Mouse (Mus musculus): Measurements from ENCODE around the gene Syt3.

Gene Syt3

GRCm38 (mm10) chr7:44411144-44411543, 27.2 kb downstream of the Syt3 start:
- DNase-seq (ENCODE audit: low read depth, low spot score): no peak

GRCm38 (mm10) chr7:44413307-44413706, 29.4 kb downstream of the Syt3 start:
- no peak for DNase-seq (ENCODE audit: low read depth, low spot score)

- DNase-seq (ENCODE audit: low read depth, low spot score): no peak
These were observed 43.8 kb downstream of the Syt3 start for GRCm38 (mm10) chr7:44427666-44428065.

- no peak for DNase-seq (ENCODE audit: low read depth, low spot score)
These were observed 44.5 kb downstream of the Syt3 start for GRCm38 (mm10) chr7:44428171-44428950.

- DNase-seq (ENCODE audit: low read depth, low spot score): no peak
These were observed 45.1 kb downstream of the Syt3 start, which contains the start of gene Lrrc4b for GRCm38 (mm10) chr7:44428968-44429521. Lrrc4b (plus strand) TSS chr7:44429018.

- no peak for DNase-seq (ENCODE audit: low read depth, low spot score)
These were observed 45.9 kb downstream of the Syt3 start for GRCm38 (mm10) chr7:44429534-44430488.

GRCm38 (mm10) chr7:44432550-44432949, 48.6 kb downstream of the Syt3 start:
- no peak for DNase-seq (ENCODE audit: low read depth, low spot score)

GRCm38 (mm10) chr7:44433371-44433770, 49.5 kb downstream of the Syt3 start:
- DNase-seq (ENCODE audit: low read depth, low spot score): peak; percentile 60

GRCm38 (mm10) chr7:44434089-44434488, 50.2 kb downstream of the Syt3 start:
- DNase-seq (ENCODE audit: low read depth, low spot score): no peak

- no peak for DNase-seq (ENCODE audit: low read depth, low spot score)
These were observed 51.9 kb downstream of the Syt3 start for GRCm38 (mm10) chr7:44435796-44436195.

GRCm38 (mm10) chr7:44436267-44436666, 52.4 kb downstream of the Syt3 start:
- DNase-seq (ENCODE audit: low read depth, low spot score): no peak

GRCm38 (mm10) chr7:44437188-44437587, 53.3 kb downstream of the Syt3 start:
- DNase-seq (ENCODE audit: low read depth, low spot score): no peak

GRCm38 (mm10) chr7:44437933-44438332, 54.0 kb downstream of the Syt3 start:
- DNase-seq (ENCODE audit: low read depth, low spot score): no peak

GRCm38 (mm10) chr7:44439696-44440095, 55.8 kb downstream of the Syt3 start:
- no peak for DNase-seq (ENCODE audit: low read depth, low spot score)

- no peak for DNase-seq (ENCODE audit: low read depth, low spot score)
These were observed 56.6 kb downstream of the Syt3 start for GRCm38 (mm10) chr7:44440479-44440878.

GRCm38 (mm10) chr7:44441180-44441579, 57.3 kb downstream of the Syt3 start:
- no peak for DNase-seq (ENCODE audit: low read depth, low spot score)

- no peak for DNase-seq (ENCODE audit: low read depth, low spot score)
These were observed 57.8 kb downstream of the Syt3 start for GRCm38 (mm10) chr7:44441648-44442109.

- no peak for DNase-seq (ENCODE audit: low read depth, low spot score)
These were observed 58.5 kb downstream of the Syt3 start for GRCm38 (mm10) chr7:44442407-44442821.

- no peak for DNase-seq (ENCODE audit: low read depth, low spot score)
These were observed 59.6 kb downstream of the Syt3 start for GRCm38 (mm10) chr7:44443268-44444173.

GRCm38 (mm10) chr7:44444886-44445527, 61.1 kb downstream of the Syt3 start:
- DNase-seq (ENCODE audit: low read depth, low spot score): no peak
